Mouse (Mus musculus) embryonic facial prominence, embryonic 13.5 days (tissue): Measurements from ENCODE around the gene Olfr523. TPM values are rescaled to one million over a fixed set of nuclear protein-coding genes. Genes with fewer than 3 reads are reported as not detected.

Experiments used
- ATAC-seq: fragments of 200-750 bp; cut with Nextera tagmentation; 2 replicates; pipeline ENCODE4 v1.8.0; 2017; ENCODE audit warnings: low read depth; ENCODE audit not compliant: insufficient number of reproducible peaks, insufficient read depth, low FRiP score, low TSS enrichment
- H3K27ac ChIP-seq: fragments of 300-500 bp; sonication (generic); 2 replicates; pipeline ENCODE4 v1.5.1; 2015; ENCODE audit warnings: moderate library complexity, mild to moderate bottlenecking, inconsistent platforms
- H3K27me3 ChIP-seq: fragments of 300-500 bp; sonication (generic); 2 replicates; pipeline ENCODE4 v1.6.1; 2015; ENCODE audit warnings: mild to moderate bottlenecking, inconsistent platforms
- H3K36me3 ChIP-seq: fragments of 300-500 bp; sonication (generic); 2 replicates; pipeline ENCODE4 v1.6.1; 2015; ENCODE audit warnings: mild to moderate bottlenecking, inconsistent platforms
- H3K4me1 ChIP-seq: fragments of 300-500 bp; sonication (generic); 2 replicates; pipeline ENCODE4 v1.6.1; 2015; ENCODE audit warnings: inconsistent platforms
- H3K4me2 ChIP-seq: fragments of 300-500 bp; sonication (generic); 2 replicates; pipeline ENCODE4 v1.6.1; 2015; ENCODE audit warnings: moderate library complexity, mild to moderate bottlenecking, inconsistent platforms
- H3K4me3 ChIP-seq: fragments of 300-500 bp; sonication (generic); 2 replicates; pipeline ENCODE4 v1.5.1; 2015; ENCODE audit warnings: mild to moderate bottlenecking, inconsistent platforms
- H3K9ac ChIP-seq: fragments of 300-500 bp; sonication (generic); 2 replicates; pipeline ENCODE4 v1.6.1; 2015; ENCODE audit warnings: mild to moderate bottlenecking, inconsistent platforms
- H3K9me3 ChIP-seq: fragments of 300-500 bp; sonication (generic); 2 replicates; pipeline ENCODE4 v1.6.1; 2016; ENCODE audit warnings: inconsistent platforms
- WGBS: fragments of 180-500 bp; shearing (Covaris S2); methylation state at CpG from one replicate; pipeline ENCODE4 v1.1.7; 2015; ENCODE audit warnings: mixed read lengths; 5-methylcytosine and 5-hydroxymethylcytosine counted together
- polyA plus RNA-seq: library from polyadenylated mRNA; unstranded; fragments of >200 nt; fragmentation: Nextera tagmentation; extraction: Ambion mirVana; gene quantifications from 2 replicates; pipeline ENCODE4 v1.2.1, GENCODE M21; 2015

Olfr523 gene
- polyA plus RNA-seq, 1 experiment from 2014 or later, result not detected

DNA sequence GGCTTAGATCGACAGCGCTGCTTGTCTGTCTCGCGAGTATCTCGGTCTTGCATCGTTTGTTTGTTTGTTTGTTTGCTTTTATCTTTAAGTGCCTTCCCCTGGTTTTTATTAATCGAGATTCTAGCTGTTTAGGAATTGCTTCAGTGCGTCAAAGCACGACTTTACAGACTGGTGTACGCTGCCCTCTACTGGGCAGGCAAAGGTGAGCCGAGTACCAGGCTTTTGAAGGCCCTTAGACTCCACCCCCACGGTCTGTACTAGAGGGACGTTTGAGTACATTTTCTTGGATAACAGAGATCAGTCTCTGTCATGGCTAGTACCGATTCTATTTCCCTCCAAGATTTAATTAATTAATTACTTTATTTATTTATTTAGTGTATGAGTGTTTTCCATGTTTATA, 31.7 kb upstream of the Olfr523 start:
- no peak overlapping the region for H3K27ac ChIP-seq
- no peak overlapping the region for H3K4me3 ChIP-seq
- H3K36me3 ChIP-seq, result no peaks in the 10 kb centered on the region
- peaks cover 5% of the 10 kb centered on the region for H3K4me1 ChIP-seq
- 6% methylated on average over 14 of the region's 14 CpGs for WGBS
- no peaks in the 10 kb centered on the region for H3K27me3 ChIP-seq
- H3K9ac ChIP-seq, result no peak overlapping the region
- no peak for ATAC-seq
- no peak overlapping the region for H3K4me2 ChIP-seq
- H3K9me3 ChIP-seq, result no peaks in the 10 kb centered on the region

- no peaks in the 10 kb centered on the region for H3K27me3 ChIP-seq
- no peaks in the 10 kb centered on the region for H3K4me1 ChIP-seq
- peaks cover 5% of the 10 kb centered on the region; the same call in 1 of the 2 replicates for H3K36me3 ChIP-seq
- no peak overlapping the region for H3K4me3 ChIP-seq
- no peak overlapping the region for H3K9ac ChIP-seq
- WGBS, result 88% methylated on average over 4 of the region's 4 CpGs
- no peak for ATAC-seq
- H3K4me2 ChIP-seq, result no peak overlapping the region
- H3K27ac ChIP-seq, result no peak overlapping the region
- H3K9me3 ChIP-seq, result no peaks in the 10 kb centered on the region
Measured at GRCm38 (mm10) chr7:140144550-140144949, 28.5 kb upstream of the Olfr523 start.

DNA sequence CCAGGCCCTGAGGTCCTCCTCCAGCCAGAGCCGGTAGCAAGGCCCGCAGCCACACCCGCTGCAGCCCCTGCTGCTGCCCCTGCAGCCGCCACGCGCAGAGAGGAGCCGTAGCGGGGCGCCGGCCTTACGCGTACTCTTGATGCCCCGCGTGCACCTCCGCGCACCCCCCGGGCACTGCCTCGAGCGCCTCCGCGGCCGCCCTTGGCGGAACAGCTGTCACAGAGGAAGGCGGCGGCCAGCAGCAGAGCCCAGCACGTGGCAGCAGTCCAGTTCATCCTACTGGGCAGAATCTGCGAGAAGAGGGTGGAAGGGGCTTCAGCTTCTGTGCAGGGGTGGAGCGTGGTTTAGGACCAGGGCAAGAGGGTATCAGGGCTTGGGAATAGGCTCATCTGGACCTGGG, 19.6 kb upstream of the Olfr523 start:
- peak overlapping the region; percentile 33 for H3K4me3 ChIP-seq
- H3K9ac ChIP-seq, result peak overlapping the region; percentile 58
- H3K4me2 ChIP-seq, result peak overlapping the region; percentile 59
- 7% methylated on average over 28 of the region's 28 CpGs for WGBS
- ATAC-seq, result peak; percentile 46; the same call in 1 of the 2 replicates
- peaks cover 15% of the 10 kb centered on the region for H3K4me1 ChIP-seq
- H3K27ac ChIP-seq, result no peak overlapping the region
- H3K36me3 ChIP-seq, result 0 out of 2 replicates have a peak, but pooled peaks cover 4% of the 10 kb centered on the region
- H3K9me3 ChIP-seq, result no peaks in the 10 kb centered on the region
- peaks cover 51% of the 10 kb centered on the region for H3K27me3 ChIP-seq

DNA sequence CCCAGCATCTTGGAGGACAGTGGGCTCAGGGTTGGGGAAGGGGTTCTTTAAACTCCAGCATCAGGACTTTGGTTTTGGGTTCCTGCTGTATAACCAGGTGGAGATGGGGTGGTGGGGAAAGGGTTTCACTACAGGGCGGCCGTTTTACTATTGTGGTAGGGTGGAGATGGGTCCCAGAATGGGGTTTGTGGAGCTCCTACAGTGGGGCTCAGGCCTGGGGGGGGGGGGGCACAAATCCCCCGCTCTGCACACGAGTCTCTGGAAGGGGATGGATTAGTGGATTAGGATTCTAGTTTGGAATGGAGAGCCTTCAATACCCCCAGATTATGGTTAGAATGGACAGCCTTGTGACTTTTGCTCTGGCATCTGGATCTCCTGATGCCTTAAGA, 19.2 kb upstream of the Olfr523 start:
- ATAC-seq, result peak; percentile 18; the same call in 1 of the 2 replicates
- Histone ChIP-seq H3K27ac (no peak overlapping the region), H3K27me3 (peaks cover 54% of the 10 kb centered on the region), H3K4me3 (peak overlapping the region; percentile 37), H3K4me1 (peaks cover 15% of the 10 kb centered on the region), H3K9me3 (no peaks in the 10 kb centered on the region), H3K4me2 (peak overlapping the region; percentile 59), H3K36me3 (0 out of 2 replicates have a peak, but pooled peaks cover 4% of the 10 kb centered on the region), H3K9ac (peak overlapping the region; percentile 55)
- 10% methylated on average over 4 of the region's 4 CpGs for WGBS

GRCm38 (mm10) chr7:140154218-140154927, 18.6 kb upstream of the Olfr523 start, which contains the start of gene Sprn:
Gene Sprn, minus strand, starts transcription at chr7:140154877.
- 1% methylated on average over 28 of the region's 28 CpGs for WGBS
- Histone ChIP-seq H3K9me3 (no peaks in the 10 kb centered on the region), H3K4me1 (peaks cover 15% of the 10 kb centered on the region), H3K4me3 (peak within 1 kb of the TSS; percentile 37), H3K9ac (peak within 1 kb of the TSS; percentile 55), H3K36me3 (0 out of 2 replicates have a peak, but pooled peaks cover 4% of the 10 kb centered on the region), H3K27ac (no peak within 1 kb of the TSS), H3K27me3 (peaks cover 57% of the 10 kb centered on the region), H3K4me2 (peak within 1 kb of the TSS; percentile 59)
- ATAC-seq, result no peak

GRCm38 (mm10) chr7:140160363-140160762, 12.7 kb upstream of the Olfr523 start:
- ATAC-seq, result no peak
- WGBS, result 79% methylated on average over 3 of the region's 3 CpGs

DNA sequence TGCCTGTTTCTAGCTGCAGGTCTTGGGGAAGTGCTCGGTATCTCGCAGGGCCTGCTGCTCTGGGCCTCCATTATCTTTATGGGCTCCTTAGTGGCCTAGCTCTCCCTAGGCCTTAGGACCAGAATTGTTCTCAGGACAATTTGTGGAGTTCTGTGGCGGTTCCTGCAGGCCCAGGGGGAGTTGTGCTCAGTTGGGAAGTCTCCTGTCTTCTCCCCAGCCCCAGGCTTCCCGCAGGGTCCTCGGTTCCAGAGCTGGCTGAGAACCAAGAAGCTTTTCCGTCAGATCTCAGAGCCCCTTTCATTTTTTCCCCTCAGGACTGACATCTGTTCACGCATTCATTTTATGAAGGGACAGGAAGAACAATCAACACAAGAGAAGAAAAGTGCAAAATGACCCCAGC, 8.4 kb upstream of the Olfr523 start, which contains the start of gene Olfr522:
Gene Olfr522, minus strand, starts transcription at position 101 of the 400 bp plus-strand sequence.
- no peak for ATAC-seq
- 67% methylated on average over 7 of the region's 7 CpGs for WGBS
- H3K27ac ChIP-seq, result no peak within 1 kb of the TSS
- H3K4me1 ChIP-seq, result no peaks in the 10 kb centered on the region
- no peaks in the 10 kb centered on the region for H3K36me3 ChIP-seq
- H3K4me3 ChIP-seq, result no peak within 1 kb of the TSS
- H3K9ac ChIP-seq, result no peak within 1 kb of the TSS
- H3K9me3 ChIP-seq, result no peaks in the 10 kb centered on the region
- H3K27me3 ChIP-seq, result no peaks in the 10 kb centered on the region
- no peak within 1 kb of the TSS for H3K4me2 ChIP-seq

More at GRCm38 (mm10) chr7:140160363-140160762, 12.7 kb upstream of the Olfr523 start:
- no peaks in the 10 kb centered on the region for H3K9me3 ChIP-seq
- no peaks in the 10 kb centered on the region for H3K4me1 ChIP-seq
- H3K9ac ChIP-seq, result no peak overlapping the region
- H3K27me3 ChIP-seq, result peaks cover 19% of the 10 kb centered on the region
- no peak overlapping the region for H3K4me2 ChIP-seq
- no peak overlapping the region for H3K4me3 ChIP-seq
- H3K27ac ChIP-seq, result no peak overlapping the region
- no peaks in the 10 kb centered on the region for H3K36me3 ChIP-seq

DNA sequence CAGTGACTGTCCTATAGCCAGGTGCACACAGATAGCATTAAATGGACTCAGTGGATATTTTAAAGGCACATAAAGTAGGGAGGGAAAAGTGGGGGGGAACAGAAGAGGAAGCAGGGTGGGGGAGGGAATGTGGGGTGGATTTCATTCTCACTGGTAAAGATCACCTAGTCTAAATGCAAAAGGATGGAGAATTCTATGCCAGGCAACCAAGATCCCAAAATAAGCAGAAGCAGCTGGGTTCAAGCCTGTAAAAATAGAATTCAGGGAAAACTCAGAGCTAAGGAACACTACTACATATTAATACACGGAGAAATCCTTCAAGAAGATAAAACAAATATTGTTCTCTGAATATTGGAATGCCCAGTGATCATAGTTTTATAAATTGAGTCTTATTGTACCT, 5.1 kb upstream of the Olfr523 start:
- Histone ChIP-seq H3K9me3 (no peaks in the 10 kb centered on the region), H3K9ac (no peak overlapping the region), H3K4me3 (no peak overlapping the region), H3K4me1 (no peaks in the 10 kb centered on the region), H3K4me2 (no peak overlapping the region), H3K36me3 (no peaks in the 10 kb centered on the region), H3K27me3 (no peaks in the 10 kb centered on the region), H3K27ac (no peak overlapping the region)
- ATAC-seq, result no peak
- 79% methylated on average over 1 of the region's 1 CpGs for WGBS

DNA sequence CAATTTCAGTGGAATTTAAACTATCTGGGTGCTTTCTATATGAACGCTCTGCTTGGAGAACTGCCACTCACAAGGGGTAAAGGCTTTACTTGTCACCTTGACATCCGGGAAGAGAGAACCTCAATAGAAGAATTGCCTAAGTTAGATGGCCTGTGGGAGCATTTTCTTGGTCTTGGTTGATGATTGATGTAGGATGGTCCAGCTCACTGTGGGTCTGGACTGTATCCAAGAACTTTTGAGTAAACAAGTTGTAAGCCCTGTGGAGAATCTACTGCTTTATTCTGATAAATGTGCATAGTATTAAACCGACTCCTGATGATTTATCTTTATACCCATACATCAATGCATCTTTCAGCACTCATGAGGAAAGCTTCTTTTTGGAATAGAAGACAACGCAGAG, 3.6 kb upstream of the Olfr523 start:
- no peak overlapping the region for H3K9ac ChIP-seq
- ATAC-seq, result no peak
- H3K27ac ChIP-seq, result no peak overlapping the region
- no peaks in the 10 kb centered on the region for H3K4me1 ChIP-seq
- no peaks in the 10 kb centered on the region for H3K9me3 ChIP-seq
- H3K36me3 ChIP-seq, result no peaks in the 10 kb centered on the region
- no peak overlapping the region for H3K4me2 ChIP-seq
- 74% methylated on average over 4 of the region's 4 CpGs for WGBS
- H3K4me3 ChIP-seq, result no peak overlapping the region
- no peaks in the 10 kb centered on the region for H3K27me3 ChIP-seq

GRCm38 (mm10) chr7:140170863-140171262, 2.2 kb upstream of the Olfr523 start:
- Histone ChIP-seq H3K27me3 (no peaks in the 10 kb centered on the region), H3K36me3 (no peaks in the 10 kb centered on the region), H3K9me3 (no peaks in the 10 kb centered on the region), H3K9ac (no peak overlapping the region), H3K27ac (no peak overlapping the region), H3K4me1 (no peaks in the 10 kb centered on the region), H3K4me2 (no peak overlapping the region), H3K4me3 (no peak overlapping the region)
- no peak for ATAC-seq
- 90% methylated on average over 3 of the region's 3 CpGs for WGBS

DNA sequence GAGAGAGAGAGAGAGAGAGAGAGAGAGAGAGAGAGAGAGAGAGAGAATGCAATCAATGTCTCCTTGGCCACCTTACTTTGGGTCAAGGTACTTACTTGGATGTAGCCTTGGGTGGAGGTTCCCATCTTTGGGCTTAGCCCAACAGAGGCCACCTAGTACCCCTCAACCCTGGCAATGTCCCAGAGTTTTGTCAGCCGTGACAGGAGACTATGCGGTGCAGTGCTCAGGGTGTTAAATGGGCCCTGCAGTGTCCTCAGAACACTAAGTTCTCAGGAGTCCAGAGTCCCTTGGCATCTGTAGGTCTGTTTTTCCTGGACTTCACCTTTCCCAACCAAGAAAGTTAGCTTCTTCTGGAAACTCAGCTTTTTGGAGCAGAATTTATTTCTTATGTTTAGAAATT, 6.2 kb downstream of the Olfr523 start:
- H3K36me3 ChIP-seq, result no peaks in the 10 kb centered on the region
- WGBS, result 93% methylated on average over 2 of the region's 2 CpGs
- no peaks in the 10 kb centered on the region for H3K9me3 ChIP-seq
- H3K4me3 ChIP-seq, result no peak overlapping the region
- H3K9ac ChIP-seq, result no peak overlapping the region
- H3K4me1 ChIP-seq, result no peaks in the 10 kb centered on the region
- no peaks in the 10 kb centered on the region for H3K27me3 ChIP-seq
- H3K4me2 ChIP-seq, result no peak overlapping the region
- no peak overlapping the region for H3K27ac ChIP-seq
- ATAC-seq, result no peak

- no peaks in the 10 kb centered on the region for H3K27me3 ChIP-seq
- H3K27ac ChIP-seq, result no peak overlapping the region
- no peak overlapping the region for H3K4me3 ChIP-seq
- ATAC-seq, result no peak
- H3K36me3 ChIP-seq, result no peaks in the 10 kb centered on the region
- no peak overlapping the region for H3K4me2 ChIP-seq
- H3K9ac ChIP-seq, result no peak overlapping the region
- 82% methylated on average over 2 of the region's 2 CpGs for WGBS
- no peaks in the 10 kb centered on the region for H3K9me3 ChIP-seq
- no peaks in the 10 kb centered on the region for H3K4me1 ChIP-seq
Measured at GRCm38 (mm10) chr7:140180692-140181091, 7.7 kb downstream of the Olfr523 start.
